Comparison of ENCODE assay signal across 8 mouse cellular contexts in the genomic region with DNA sequence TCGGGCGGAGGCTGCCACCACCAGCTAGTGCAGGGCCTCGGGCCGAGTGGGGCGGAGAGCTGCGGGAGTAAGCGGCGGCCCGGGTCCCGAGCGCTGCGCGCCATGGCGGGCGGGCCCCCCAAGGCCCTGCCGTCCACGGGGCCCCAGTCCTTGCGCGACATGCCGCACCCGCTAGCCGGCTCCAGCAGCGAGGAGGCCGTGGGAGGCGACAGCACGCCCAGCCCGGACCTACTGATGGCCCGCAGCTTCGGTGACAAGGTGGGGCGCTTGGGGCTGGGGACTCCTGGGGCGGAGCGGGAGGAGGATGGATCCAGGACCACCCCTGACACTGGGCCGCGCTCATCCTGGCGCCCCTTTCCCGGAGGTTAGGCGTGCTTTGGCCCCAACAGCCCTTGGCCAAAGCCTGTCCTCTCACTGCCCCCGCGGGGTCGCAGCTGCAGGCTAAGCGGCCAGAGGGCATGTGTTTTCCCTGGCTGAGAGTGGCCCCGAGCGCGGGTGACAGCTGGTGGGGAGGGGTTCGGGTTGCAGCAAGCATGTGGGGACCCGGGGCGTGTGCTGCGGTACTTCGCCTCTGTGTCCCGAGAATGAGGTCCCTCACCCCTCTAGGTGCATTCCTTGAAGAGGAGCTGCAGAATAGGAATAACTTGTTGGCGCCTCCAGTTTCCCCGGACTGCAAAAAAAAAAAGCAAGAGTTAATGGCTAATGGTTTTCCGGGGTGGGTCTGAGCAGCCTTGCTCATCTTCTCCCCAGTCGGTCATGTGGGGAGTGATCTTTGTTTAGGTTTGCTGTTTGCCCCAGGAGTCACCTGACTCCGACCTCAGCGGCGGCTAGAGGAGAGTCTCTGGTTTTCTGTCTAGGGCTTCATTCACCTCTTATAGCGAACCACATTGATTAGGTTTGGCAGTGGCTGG. TPM values are rescaled to one million over a fixed set of nuclear protein-coding genes. Genes with fewer than 3 reads are reported as not detected.
DNase-seq lines count a peak whose midpoint lies in the region; ATAC-seq and TF ChIP-seq lines count a peak whose summit lies in the region.

No protein-coding gene starts in this region.

- H3K4me3 ChIP-seq in lung, embryonic 14.5 days (ENCODE audit: low read depth, low read length): peak overlapping the region; percentile 93
- H3K4me3 ChIP-seq in neural tube, embryonic 13.5 days: peak overlapping the region; percentile 71

- WGBS in lung, embryonic 14.5 days: under 1% methylated on average over 56 of the region's 58 CpGs
- WGBS in neural tube, embryonic 13.5 days: under 1% methylated on average over 56 of the region's 58 CpGs

- DNase-seq in 3T3-L1 (ENCODE audit: low read depth, low spot score) (peak; percentile 72), Patski (ENCODE audit: low read depth, low spot score) (no peak)
- peak; percentile 55 to 62 for DNase-seq in cerebellum, postnatal 36 days
- peak; percentile 26 to 53 for DNase-seq in gastrocnemius, postnatal 4 days (ENCODE audit: low spot score in 2 of 2)
- peak; percentile 67 for DNase-seq in kidney, adult 18-20 months
- DNase-seq in lung, embryonic 14.5 days: peak; percentile 42
- DNase-seq in ovary, adult 18-20 months (ENCODE audit: low spot score): no peak

- peak; percentile 63 for ATAC-seq in Patski
- peak; percentile 67 for ATAC-seq in lung, embryonic 14.5 days (ENCODE audit: insufficient read depth)
- ATAC-seq in neural tube, embryonic 13.5 days (ENCODE audit: low read depth): peak; percentile 38; the same call in 1 of the 2 replicates

- TF ChIP-seq CTCF in Patski (IDR thresholded peaks at IDR 0.05): no peak
- TF ChIP-seq CTCF in lung, embryonic 14.5 days (IDR thresholded peaks at IDR 0.05; ENCODE audit: low read depth): no peak

- POLR2A ChIA-PET in Patski (lab: Charles Lee): interaction anchor here (0.7 to 2.9 kb wide), 6 partner anchors 8 to 65 kb away, joined by 3 to 25 read pairs (median 4); no protein-coding TSS in a partner anchor

- H3K9me3 ChIP-seq in lung, embryonic 14.5 days (ENCODE audit: low read depth, low read length): no peaks in the 10 kb centered on the region
- H3K9me3 ChIP-seq in neural tube, embryonic 13.5 days: no peaks in the 10 kb centered on the region

- H3K4me2 ChIP-seq in lung, embryonic 14.5 days: peak overlapping the region; percentile 99
- peak overlapping the region; percentile 89 for H3K4me2 ChIP-seq in neural tube, embryonic 13.5 days

- no peaks in the 10 kb centered on the region for H3K36me3 ChIP-seq in lung, embryonic 14.5 days (ENCODE audit: insufficient read depth)
- no peaks in the 10 kb centered on the region for H3K36me3 ChIP-seq in neural tube, embryonic 13.5 days

- peak overlapping the region; percentile 81 for H3K9ac ChIP-seq in lung, embryonic 14.5 days
- peak overlapping the region; percentile 90 for H3K9ac ChIP-seq in neural tube, embryonic 13.5 days

- CTCF ChIA-PET in Patski (lab: Charles Lee): interaction anchor here (1.1 to 2.0 kb wide), 6 partner anchors 8 to 65 kb away, joined by 4 to 8 read pairs (median 5); no protein-coding TSS in a partner anchor

- H3K4me1 ChIP-seq in lung, embryonic 14.5 days (ENCODE audit: insufficient read depth): no peaks in the 10 kb centered on the region
- H3K4me1 ChIP-seq in neural tube, embryonic 13.5 days (replicated peaks): peaks cover 29% of the 10 kb centered on the region

- H3K27ac ChIP-seq in lung, embryonic 14.5 days (ENCODE audit: low read depth): peak overlapping the region; percentile 36; the same call in 1 of the 2 replicates
- peak overlapping the region; percentile 90 for H3K27ac ChIP-seq in neural tube, embryonic 13.5 days (replicated peaks)

- H3K27me3 ChIP-seq in Patski: no peaks in the 10 kb centered on the region
- no peaks in the 10 kb centered on the region for H3K27me3 ChIP-seq in lung, embryonic 14.5 days (ENCODE audit: insufficient read depth, low read length)
- no peaks in the 10 kb centered on the region for H3K27me3 ChIP-seq in neural tube, embryonic 13.5 days

- in situ Hi-C loops in Patski (cut with MboI; ENCODE audit: low pct_unique_long_range_greater_than_20kb): no loop called here

RNA-seq across cellular contexts. Expression of a gene that starts 0.6 kb away (rescaled TPM):
- polyA plus RNA-seq in Patski (2021): 9.2 TPM
- 10 to 100 TPM; 14.8 to 15.8 TPM for total RNA-seq in gastrocnemius, postnatal 4 days (2021)
- 9.8 and 10.6 TPM in 2 replicates for polyA plus RNA-seq in lung, embryonic 14.5 days (2014; fragmentation: Nextera tagmentation; extraction: Ambion mirVana)
- polyA plus RNA-seq in neural tube, embryonic 13.5 days (2015; fragmentation: Nextera tagmentation; extraction: Ambion mirVana): 12.9 and 14.8 TPM in 2 replicates

RNA-seq across cellular contexts. Expression of a gene that starts 4.8 kb away (rescaled TPM):
- 11.1 TPM for polyA plus RNA-seq in Patski (2021)
- 1 to 10 TPM; 7.5 to 9.3 TPM for total RNA-seq in gastrocnemius, postnatal 4 days (2021)
- polyA plus RNA-seq in lung, embryonic 14.5 days (2014; fragmentation: Nextera tagmentation; extraction: Ambion mirVana): 60.7 and 64.7 TPM in 2 replicates
- 60.3 and 67.3 TPM in 2 replicates for polyA plus RNA-seq in neural tube, embryonic 13.5 days (2015; fragmentation: Nextera tagmentation; extraction: Ambion mirVana)

Comparison
In these comparisons a context has a peak if more than half of its experiments do, and no peak if none do; other contexts are left out.
1. DNase-seq: peak in 3T3-L1 (single experiment), cerebellum, postnatal 36 days (2 of 2), gastrocnemius, postnatal 4 days (2 of 2), kidney, adult 18-20 months (single experiment) and lung, embryonic 14.5 days (single experiment); none in Patski (single experiment) and ovary, adult 18-20 months (single experiment).
2. Peak in every context shown above with its lines, with median percentiles within 50 percentile points of each other: ATAC-seq.